Mouse (Mus musculus) kidney, adult 10 weeks (tissue): ENCODE measurements around the gene Spaca6. TPM values are rescaled to one million over a fixed set of nuclear protein-coding genes. Genes with fewer than 3 reads are reported as not detected.

Experiments used
- polyA plus RNA-seq: library from polyadenylated mRNA; stranded (reverse); fragments of 350-450 nt; fragmentation: Illumina TruSeq; extraction: RNeasy Lipid Tissue Mini Kit (QIAGEN cat#74804); gene quantifications from one replicate; pipeline ENCODE4 v1.2.3, GENCODE M21; 2014; ENCODE audit warnings: low read depth, low replicate concordance

The Spaca6 gene
- polyA plus RNA-seq, result 23.9 TPM

GRCm38 (mm10) chr17:17826751-17827657 is at the start of gene Spaca6:
Spaca6 (plus strand) TSS chr17:17827158.

GRCm38 (mm10) chr17:17855064-17855838 is 28.3 kb downstream of the Spaca6 start, which contains the start of gene Has1:
Has1 (minus strand) TSS chr17:17855205.

DNA sequence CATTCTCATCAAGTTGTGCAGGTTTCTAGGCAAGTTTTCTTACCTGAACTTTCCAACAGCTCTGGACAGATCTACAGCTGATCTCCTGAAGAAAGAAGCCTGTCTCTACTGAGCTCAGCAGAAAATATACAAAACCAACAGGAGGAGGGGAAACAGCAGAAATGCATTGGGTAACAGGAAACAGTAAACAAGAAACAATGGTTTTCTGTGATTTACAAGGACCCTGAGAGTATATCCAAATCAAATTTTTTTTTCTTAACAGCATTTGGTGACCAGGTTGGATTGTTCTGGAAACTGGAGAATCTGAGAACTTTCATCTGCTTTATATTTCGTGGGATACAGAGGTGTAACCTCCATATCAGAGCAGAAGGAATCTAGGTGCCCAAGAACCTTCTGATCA is 56.9 kb downstream of the Spaca6 start, which contains the start of gene Fpr1:
Fpr1 (minus strand) TSS at position 101 of the 400 bp plus-strand sequence.

GRCm38 (mm10) chr17:17887774-17888248 is 60.9 kb downstream of the Spaca6 start, which contains the start of the genes Fpr2 and Fpr3:
Fpr2 (plus strand) TSS chr17:17887824.
Fpr3 (plus strand) TSS chr17:17887852.

Other genes starting within 250 kb of the Spaca6 start
- 89.6 TPM for gene Lnpep, start 202.1 kb upstream of the Spaca6 start, polyA plus RNA-seq
- not detected for gene Vmn2r90, start 123.4 kb upstream of the Spaca6 start, polyA plus RNA-seq
- gene Has1, start 28.0 kb downstream of the Spaca6 start, polyA plus RNA-seq, result not detected
- not detected for gene Fpr1, start 56.8 kb downstream of the Spaca6 start, polyA plus RNA-seq
- not detected for gene Fpr2, start 60.7 kb downstream of the Spaca6 start, polyA plus RNA-seq
- gene Fpr3, start 60.7 kb downstream of the Spaca6 start, polyA plus RNA-seq, result not detected
- not detected for gene Fpr-rs4, start 194.6 kb downstream of the Spaca6 start, polyA plus RNA-seq
- gene Vmn2r124, start 222.3 kb downstream of the Spaca6 start, polyA plus RNA-seq, result not detected